Mouse (Mus musculus) kidney, embryonic 16.5 days (tissue): Measurements from ENCODE around the gene Dock10. TPM values are rescaled to one million over a fixed set of nuclear protein-coding genes. Genes with fewer than 3 reads are reported as not detected.

Experiments used
- ATAC-seq: fragments of 200-750 bp; cut with Nextera tagmentation; 2 replicates; pipeline ENCODE4 v1.8.0; 2017; ENCODE audit warnings: moderate TSS enrichment; ENCODE audit not compliant: low FRiP score, low TSS enrichment
- H3K27ac ChIP-seq: fragments of 300-500 bp; sonication (generic); 2 replicates; pipeline ENCODE4 v1.5.1; 2014; ENCODE audit warnings: low read length
- H3K27me3 ChIP-seq: fragments of 300-500 bp; sonication (generic); 2 replicates; pipeline ENCODE4 v1.6.1; 2014; ENCODE audit warnings: low read length, control low read depth, mixed read lengths; ENCODE audit not compliant: insufficient read depth
- H3K36me3 ChIP-seq: fragments of 300-500 bp; sonication (generic); 2 replicates; pipeline ENCODE4 v1.6.1; 2014; ENCODE audit warnings: low read length, control low read depth, mixed read lengths; ENCODE audit not compliant: insufficient read depth
- H3K4me1 ChIP-seq: fragments of 300-500 bp; sonication (generic); 2 replicates; pipeline ENCODE4 v1.6.1; 2014; ENCODE audit warnings: low read length, control low read depth, mixed read lengths; ENCODE audit not compliant: insufficient read depth
- H3K4me2 ChIP-seq: fragments of 300-500 bp; sonication (generic); replicated peaks from 2 replicates; pipeline ENCODE4 v1.6.1; 2014; ENCODE audit warnings: low read depth, low read length
- H3K4me3 ChIP-seq: fragments of 300-500 bp; sonication (generic); 2 replicates; pipeline ENCODE4 v1.5.1; 2014; ENCODE audit warnings: mild to moderate bottlenecking, low read length
- H3K9ac ChIP-seq: fragments of 300-500 bp; sonication (generic); replicated peaks from 2 replicates; pipeline ENCODE4 v1.6.1; 2014; ENCODE audit warnings: low read length
- H3K9me3 ChIP-seq: fragments of 300-500 bp; sonication (generic); 2 replicates; pipeline ENCODE4 v1.6.1; 2016; ENCODE audit warnings: low read length, control low read depth
- WGBS: fragments of 180-500 bp; shearing (Covaris S2); extraction: QIAGEN DNeasy Blood & Tissue Kit; methylation state at CpG from one replicate; pipeline ENCODE4 v1.1.7; 2014; 5-methylcytosine and 5-hydroxymethylcytosine counted together
- polyA plus RNA-seq: library from polyadenylated mRNA; unstranded; fragments of >200 nt; fragmentation: Nextera tagmentation; extraction: Ambion mirVana; gene quantifications from 2 replicates; pipeline ENCODE4 v1.2.1, GENCODE M21; 2015

Dock10 gene
- polyA plus RNA-seq, 1 experiment from 2014 or later, result 3.7 TPM

GRCm38 (mm10) chr1:80730174-80730573 lies 28.2 kb downstream of the Dock10 start:
- H3K4me2 ChIP-seq, result no peak overlapping the region
- H3K4me3 ChIP-seq, result no peak overlapping the region
- no peak for ATAC-seq
- no peaks in the 10 kb centered on the region for H3K27me3 ChIP-seq
- H3K27ac ChIP-seq, result no peak overlapping the region
- WGBS, result 87% methylated on average over 4 of the region's 4 CpGs
- no peaks in the 10 kb centered on the region for H3K36me3 ChIP-seq
- no peak overlapping the region for H3K9ac ChIP-seq
- no peaks in the 10 kb centered on the region for H3K4me1 ChIP-seq
- H3K9me3 ChIP-seq, result no peaks in the 10 kb centered on the region

DNA sequence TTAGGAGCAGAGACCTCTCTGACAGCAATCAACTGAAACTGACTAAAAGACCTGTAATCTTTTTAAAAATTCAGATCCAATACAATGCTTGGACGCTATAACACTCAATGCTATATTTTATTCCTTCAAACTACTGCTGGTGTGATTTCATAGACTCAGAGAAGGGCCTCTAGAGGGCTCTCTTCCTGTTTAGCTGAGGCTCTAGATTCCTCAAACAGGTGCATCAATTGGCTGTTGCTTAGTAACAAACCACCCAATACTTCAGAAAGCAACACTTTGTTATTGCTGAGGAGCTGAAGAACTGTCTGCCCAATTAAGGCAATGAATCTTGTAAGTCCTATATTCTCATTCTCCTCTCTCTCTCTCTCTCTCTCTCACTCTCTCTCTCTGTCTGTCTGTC lies 30.1 kb downstream of the Dock10 start:
- no peak overlapping the region for H3K4me3 ChIP-seq
- H3K4me2 ChIP-seq, result no peak overlapping the region
- 56% methylated on average over 1 of the region's 1 CpGs for WGBS
- no peak for ATAC-seq
- H3K9me3 ChIP-seq, result no peaks in the 10 kb centered on the region
- no peak overlapping the region for H3K9ac ChIP-seq
- H3K36me3 ChIP-seq, result no peaks in the 10 kb centered on the region
- no peaks in the 10 kb centered on the region for H3K4me1 ChIP-seq
- no peak overlapping the region for H3K27ac ChIP-seq
- no peaks in the 10 kb centered on the region for H3K27me3 ChIP-seq

- H3K36me3 ChIP-seq, result no peaks in the 10 kb centered on the region
- H3K9ac ChIP-seq, result no peak overlapping the region
- H3K4me3 ChIP-seq, result no peak overlapping the region
- ATAC-seq, result no peak
- WGBS, result 82% methylated on average over 4 of the region's 4 CpGs
- H3K4me2 ChIP-seq, result no peak overlapping the region
- no peaks in the 10 kb centered on the region for H3K9me3 ChIP-seq
- H3K27ac ChIP-seq, result no peak overlapping the region
- no peaks in the 10 kb centered on the region for H3K27me3 ChIP-seq
- H3K4me1 ChIP-seq, result no peaks in the 10 kb centered on the region
Measured at GRCm38 (mm10) chr1:80727403-80727802, 30.9 kb downstream of the Dock10 start.

DNA sequence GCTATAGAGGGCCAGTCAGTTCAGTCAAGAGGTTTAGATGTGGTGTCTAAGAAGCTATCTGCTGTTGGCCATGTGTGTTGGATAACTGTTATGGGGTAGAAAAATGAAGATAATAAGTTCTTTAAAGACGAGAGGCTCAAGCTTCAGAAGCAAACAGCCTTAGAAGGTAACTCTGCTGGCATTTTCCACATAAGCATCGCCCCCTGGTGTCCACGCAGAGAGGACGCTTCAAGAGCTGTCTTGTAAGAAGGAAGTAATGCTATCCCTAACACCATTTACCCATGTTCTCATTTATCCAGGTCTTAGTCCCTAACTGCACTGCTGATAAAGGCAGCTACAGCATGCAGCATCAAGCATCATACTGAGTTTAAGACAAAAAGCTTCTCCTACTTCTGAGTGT lies 35.7 kb downstream of the Dock10 start:
- Histone ChIP-seq H3K9ac (no peak overlapping the region), H3K4me2 (no peak overlapping the region), H3K9me3 (no peaks in the 10 kb centered on the region), H3K27me3 (no peaks in the 10 kb centered on the region), H3K4me1 (no peaks in the 10 kb centered on the region; the same call in 1 of the 2 replicates), H3K27ac (no peak overlapping the region), H3K4me3 (no peak overlapping the region), H3K36me3 (no peaks in the 10 kb centered on the region)
- no peak for ATAC-seq
- 25% methylated on average over 4 of the region's 4 CpGs for WGBS

- Histone ChIP-seq H3K4me1 (no peaks in the 10 kb centered on the region; the same call in 1 of the 2 replicates), H3K9ac (no peak overlapping the region), H3K27ac (no peak overlapping the region), H3K9me3 (no peaks in the 10 kb centered on the region), H3K36me3 (no peaks in the 10 kb centered on the region), H3K4me3 (no peak overlapping the region), H3K27me3 (no peaks in the 10 kb centered on the region), H3K4me2 (no peak overlapping the region)
- WGBS, result 89% methylated on average over 1 of the region's 1 CpGs
- ATAC-seq, result no peak
Measured at GRCm38 (mm10) chr1:80722001-80722400, 36.3 kb downstream of the Dock10 start.

DNA sequence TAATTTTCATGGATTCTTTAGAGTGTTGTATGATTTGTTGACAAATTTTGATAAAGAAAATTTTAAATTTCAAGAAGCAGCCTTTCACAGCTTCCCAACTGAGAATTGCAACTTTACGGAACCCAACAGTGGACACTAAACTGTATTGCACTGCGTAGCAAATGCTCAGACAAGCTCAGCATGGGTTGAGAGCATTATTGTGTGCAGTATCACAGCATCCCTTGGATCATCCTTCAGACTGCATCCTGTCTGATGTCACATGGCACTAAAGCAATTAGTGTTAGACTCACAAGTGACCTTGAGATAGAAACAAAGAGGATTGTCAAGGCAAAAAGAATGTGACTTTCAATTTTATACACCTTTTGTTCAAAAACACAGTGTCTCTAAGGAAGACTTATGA lies 37.1 kb downstream of the Dock10 start:
- 91% methylated on average over 2 of the region's 2 CpGs for WGBS
- Histone ChIP-seq H3K9me3 (no peaks in the 10 kb centered on the region), H3K27ac (no peak overlapping the region)

DNA sequence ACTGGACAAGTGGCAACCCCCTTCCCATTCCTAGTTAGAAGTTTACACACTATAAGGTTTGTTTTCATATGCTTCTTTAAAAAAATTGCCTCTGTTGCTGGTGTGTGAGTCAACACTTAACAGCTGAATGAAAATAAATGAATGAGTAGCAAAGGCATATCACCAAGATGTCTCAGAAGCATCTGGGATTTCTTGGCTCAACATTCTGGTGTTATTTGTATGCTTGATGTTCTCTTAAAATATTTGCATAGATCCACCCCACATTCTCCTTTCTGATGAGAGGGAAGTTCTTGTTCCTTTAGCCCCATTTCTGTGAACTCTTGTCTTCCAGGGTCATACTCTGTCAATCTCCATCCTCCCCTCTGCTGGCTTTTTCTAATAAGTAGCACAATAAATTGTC lies 38.2 kb downstream of the Dock10 start:
- Histone ChIP-seq H3K4me3 (no peak overlapping the region), H3K9me3 (no peaks in the 10 kb centered on the region), H3K9ac (no peak overlapping the region), H3K36me3 (no peaks in the 10 kb centered on the region), H3K4me2 (no peak overlapping the region), H3K27me3 (no peaks in the 10 kb centered on the region), H3K4me1 (no peaks in the 10 kb centered on the region; the same call in 1 of the 2 replicates), H3K27ac (no peak overlapping the region)
- ATAC-seq, result no peak

More for the DNA sequence above, 37.1 kb downstream of the Dock10 start:
- Histone ChIP-seq H3K27me3 (no peaks in the 10 kb centered on the region), H3K4me2 (no peak overlapping the region), H3K4me3 (no peak overlapping the region), H3K36me3 (no peaks in the 10 kb centered on the region), H3K9ac (no peak overlapping the region), H3K4me1 (no peaks in the 10 kb centered on the region; the same call in 1 of the 2 replicates)
- no peak for ATAC-seq

- H3K9me3 ChIP-seq, result no peaks in the 10 kb centered on the region
- no peak overlapping the region for H3K4me2 ChIP-seq
- WGBS, result 75% methylated on average over 6 of the region's 6 CpGs
- H3K9ac ChIP-seq, result no peak overlapping the region
- H3K4me1 ChIP-seq, result no peaks in the 10 kb centered on the region; the same call in 1 of the 2 replicates
- no peaks in the 10 kb centered on the region for H3K27me3 ChIP-seq
- H3K36me3 ChIP-seq, result no peaks in the 10 kb centered on the region
- H3K27ac ChIP-seq, result no peak overlapping the region
- ATAC-seq, result no peak
- H3K4me3 ChIP-seq, result no peak overlapping the region
Measured at GRCm38 (mm10) chr1:80719436-80719835, 38.9 kb downstream of the Dock10 start.

- H3K27me3 ChIP-seq, result no peaks in the 10 kb centered on the region
- no peaks in the 10 kb centered on the region for H3K9me3 ChIP-seq
- no peak overlapping the region for H3K4me2 ChIP-seq
- H3K4me1 ChIP-seq, result no peaks in the 10 kb centered on the region; the same call in 1 of the 2 replicates
- H3K9ac ChIP-seq, result no peak overlapping the region
- H3K4me3 ChIP-seq, result no peak overlapping the region
- no peak overlapping the region for H3K27ac ChIP-seq
- no peak for ATAC-seq
- H3K36me3 ChIP-seq, result no peaks in the 10 kb centered on the region
- 90% methylated on average over 1 of the region's 1 CpGs for WGBS
Measured at GRCm38 (mm10) chr1:80718666-80719065, 39.7 kb downstream of the Dock10 start.

DNA sequence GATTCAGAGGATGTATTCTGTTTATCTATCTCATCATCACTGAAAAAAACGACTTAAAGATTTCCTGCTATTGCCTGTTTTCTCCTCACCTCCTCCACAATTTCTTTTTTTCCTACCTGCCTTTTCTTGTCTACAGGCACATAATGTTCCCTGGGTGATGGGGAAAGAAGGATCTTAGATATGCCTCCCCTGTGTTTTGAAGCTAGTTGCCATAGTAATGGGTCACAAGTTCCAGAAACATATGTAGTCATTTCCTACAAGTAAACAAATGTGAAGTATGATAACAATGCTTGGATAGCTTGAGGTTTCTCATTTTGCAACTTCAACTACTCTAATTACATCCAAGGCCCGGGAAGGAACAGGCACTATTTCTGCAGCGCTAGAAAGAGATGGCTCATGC lies 42.4 kb downstream of the Dock10 start:
- Histone ChIP-seq H3K4me2 (no peak overlapping the region), H3K27me3 (no peaks in the 10 kb centered on the region), H3K4me3 (no peak overlapping the region), H3K9ac (no peak overlapping the region), H3K4me1 (peaks cover 2% of the 10 kb centered on the region; the same call in 1 of the 2 replicates), H3K9me3 (no peaks in the 10 kb centered on the region), H3K27ac (no peak overlapping the region), H3K36me3 (no peaks in the 10 kb centered on the region)
- 66% methylated on average over 3 of the region's 3 CpGs for WGBS
- no peak for ATAC-seq
